Mouse (Mus musculus) olfactory bulb, adult 2 months (tissue): ENCODE data around the gene Nfib.

ENCODE experiments used
- CTCF ChIP-seq: fragments of 200-500 bp; IDR thresholded peaks from 2 replicates; pipeline ENCODE4 v1.5.1; 2012; ENCODE audit warnings: low read depth, mild to moderate bottlenecking, low read length, moderate library complexity; ENCODE audit not compliant: insufficient read depth
- POLR2A ChIP-seq: fragments of 200-500 bp; IDR thresholded peaks from 2 replicates; pipeline ENCODE4 v1.6.1; 2012; ENCODE audit warnings: mild to moderate bottlenecking, low read depth, low read length, moderate library complexity; ENCODE audit not compliant: insufficient read depth

GRCm38 (mm10) chr4:82393021-82393420 is 312.5 kb downstream of the Nfib start:
- TF ChIP-seq CTCF: no peak
- TF ChIP-seq POLR2A: no peak
